Mouse (Mus musculus): ENCODE data around the gene Ankrd6. TPM values are rescaled to one million over a fixed set of nuclear protein-coding genes. Genes with fewer than 3 reads are reported as not detected.
A peak's percentile ranks its signal among the peaks of the same experiment; 100 is the strongest.

Ankrd6 gene
- total RNA-seq, 2 experiments from 2014 or later, result 39.6 TPM

DNA sequence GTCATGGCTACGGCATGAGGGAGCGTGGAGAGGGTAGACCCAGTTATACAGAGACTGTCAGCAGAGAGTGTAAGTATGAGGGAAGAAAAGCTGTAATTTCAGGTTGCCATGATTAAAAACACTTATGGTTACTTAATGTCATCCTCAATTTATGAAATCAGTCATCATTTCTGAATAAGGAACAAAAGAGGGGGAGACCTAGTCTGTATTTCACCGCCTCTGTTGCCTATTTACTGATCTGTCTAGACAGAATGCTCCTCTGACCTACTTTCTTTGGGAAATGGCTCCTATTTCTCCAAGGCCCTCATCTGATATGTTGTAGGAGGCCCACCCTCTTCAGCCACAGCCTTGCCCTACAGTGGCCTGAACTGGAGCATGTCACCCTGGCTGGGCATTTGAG lies 130.0 kb downstream of the Ankrd6 start:
- DNase-seq (ENCODE audit: low spot score in 2 of 2), result no peak
- TF ChIP-seq CTCF (conservative IDR thresholded peaks at IDR 0.05), result no peak
- Histone ChIP-seq H3K4me3 (no peak overlapping the region), H3K27ac (no peak overlapping the region)

DNA sequence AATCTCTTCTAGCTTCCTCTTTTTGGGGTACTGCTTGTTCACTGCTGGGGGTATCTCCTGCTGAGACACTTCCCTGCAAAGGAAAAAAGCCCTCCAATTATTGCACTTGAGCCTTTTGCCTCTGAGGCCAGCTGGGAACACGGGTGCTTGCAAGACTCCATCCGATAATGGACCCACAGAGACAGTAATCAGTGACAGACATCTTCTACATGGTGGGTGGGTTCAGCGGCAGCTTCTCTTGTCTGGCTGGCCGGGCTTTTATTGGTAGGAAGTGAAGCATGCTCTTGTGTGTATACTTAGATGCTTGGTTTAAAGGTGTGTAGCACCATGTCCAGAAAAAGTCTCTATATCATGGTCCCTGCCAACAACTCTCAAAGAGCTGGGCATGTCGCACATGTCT lies 133.2 kb downstream of the Ankrd6 start:
- DNase-seq (ENCODE audit: low spot score in 2 of 2), result no peak
- Histone ChIP-seq H3K4me3 (no peak overlapping the region), H3K27ac (no peak overlapping the region)
- no peak for TF ChIP-seq CTCF (conservative IDR thresholded peaks at IDR 0.05)

DNA sequence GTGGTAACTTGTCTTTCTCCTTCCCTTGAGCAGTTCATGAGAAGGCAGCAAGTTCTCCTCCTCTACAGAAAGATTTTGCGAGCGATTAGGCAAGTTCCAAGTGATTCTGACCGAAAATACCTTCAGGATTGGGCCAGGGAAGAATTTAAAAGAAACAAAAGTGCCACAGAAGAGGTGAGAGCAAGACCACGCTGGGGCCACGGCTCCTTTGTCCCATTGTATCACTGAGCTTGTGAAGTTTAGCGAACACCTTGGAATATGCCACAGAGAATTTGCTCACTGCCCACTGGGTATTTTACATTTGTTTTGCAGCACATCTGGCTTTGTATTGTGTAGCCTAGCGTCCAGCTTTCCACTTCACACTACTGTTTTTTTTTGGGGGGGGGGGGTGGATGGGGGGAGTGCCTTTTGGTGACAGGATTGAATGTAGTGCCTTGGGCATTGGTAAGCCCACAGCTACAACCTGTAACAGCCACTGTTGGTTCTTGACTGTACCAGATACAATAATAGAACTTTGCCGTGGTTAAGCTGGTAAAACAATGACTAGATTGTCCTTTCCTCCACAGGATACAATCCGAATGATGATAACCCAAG lies 150.0 kb downstream of the Ankrd6 start:
- Histone ChIP-seq H3K27ac (peak overlapping the region; percentile 98), H3K4me3 (peak overlapping the region; percentile 81)
- no peak for TF ChIP-seq CTCF (conservative IDR thresholded peaks at IDR 0.05)
- DNase-seq (ENCODE audit: low spot score in 2 of 2), result no peak

DNA sequence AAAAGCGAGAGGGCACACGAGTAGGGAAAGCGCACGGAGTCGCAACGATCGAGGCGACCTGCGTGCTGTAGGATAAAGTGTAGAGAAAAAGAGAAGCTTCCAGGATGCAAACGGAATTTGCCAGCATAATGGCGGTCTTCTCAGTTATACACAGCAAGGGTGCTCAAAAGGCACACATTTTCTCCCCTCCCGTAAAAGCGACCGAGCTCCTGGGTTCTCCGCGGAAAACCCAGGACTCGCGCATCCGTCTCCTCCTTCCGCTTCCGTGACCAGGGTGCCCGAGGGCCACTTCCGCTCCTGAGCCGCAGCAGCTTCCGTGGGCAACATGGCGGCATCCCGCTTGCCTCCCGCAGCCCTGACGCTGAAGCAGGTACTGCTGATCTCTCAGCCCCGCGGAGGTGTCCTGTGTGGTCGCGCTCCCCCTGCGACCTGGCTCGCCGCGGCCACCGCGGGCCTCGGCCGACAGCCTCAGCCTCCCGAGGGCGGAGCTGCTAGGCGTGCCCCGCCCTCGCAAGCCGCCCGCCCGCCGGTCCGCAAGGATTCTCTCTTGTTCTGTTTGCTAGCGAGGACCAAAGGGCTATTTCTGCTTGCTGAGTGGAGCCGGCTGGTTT lies 150.6 kb downstream of the Ankrd6 start, which contains the start of gene Lyrm2:
TSS of gene Lyrm2 (plus strand) at position 288 of the 611 bp plus-strand sequence.
- peak; percentile 78 for DNase-seq (ENCODE audit: low spot score in 2 of 2)
- peak within 1 kb of the TSS; percentile 81 for H3K4me3 ChIP-seq
- no peak for TF ChIP-seq CTCF (conservative IDR thresholded peaks at IDR 0.05)
- H3K27ac ChIP-seq, result peak within 1 kb of the TSS; percentile 98

DNA sequence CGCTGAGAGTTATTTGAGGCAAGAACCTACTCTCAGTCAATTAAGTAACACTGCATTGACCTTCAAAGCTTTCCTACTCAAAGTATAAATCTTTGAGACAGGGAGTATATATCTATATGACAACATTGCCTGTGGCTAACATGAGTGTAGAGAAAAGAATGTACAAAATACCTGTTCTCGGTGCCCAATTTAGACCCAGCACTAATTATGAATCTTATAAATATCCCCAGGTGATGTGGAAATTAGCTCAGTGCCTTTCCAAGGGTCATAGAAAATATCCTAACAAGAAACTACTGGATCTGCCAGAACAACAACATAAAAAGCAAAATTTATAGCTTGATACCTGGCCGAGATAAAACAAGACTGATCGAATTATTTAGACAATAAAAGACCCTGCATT lies 151.7 kb downstream of the Ankrd6 start:
- TF ChIP-seq CTCF (conservative IDR thresholded peaks at IDR 0.05), result no peak
- no peak overlapping the region for H3K27ac ChIP-seq
- H3K4me3 ChIP-seq, result no peak overlapping the region
- no peak for DNase-seq (ENCODE audit: low spot score in 2 of 2)

DNA sequence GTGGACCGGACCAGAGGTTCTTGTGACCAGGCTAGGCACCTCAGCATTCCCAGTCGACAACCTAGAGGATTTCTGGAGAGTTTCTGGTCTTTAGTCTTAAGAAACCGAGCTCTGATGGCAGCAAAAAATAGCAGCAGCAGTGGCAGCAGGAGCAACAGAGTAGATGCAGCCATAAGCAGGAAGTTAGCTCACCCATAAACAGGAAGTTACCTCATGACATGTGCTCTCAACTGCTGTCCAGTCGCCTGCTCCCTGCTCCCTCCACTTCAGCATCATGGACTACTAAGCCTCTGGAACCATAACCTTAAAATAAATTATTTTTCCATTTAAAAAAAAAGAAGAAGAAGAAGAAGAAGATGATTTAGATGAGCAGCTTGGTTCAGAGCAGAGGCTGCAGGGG lies 161.6 kb downstream of the Ankrd6 start:
- no peak overlapping the region for H3K27ac ChIP-seq
- no peak for DNase-seq (ENCODE audit: low spot score in 2 of 2)
- no peak for TF ChIP-seq CTCF (conservative IDR thresholded peaks at IDR 0.05)
- no peak overlapping the region for H3K4me3 ChIP-seq

DNA sequence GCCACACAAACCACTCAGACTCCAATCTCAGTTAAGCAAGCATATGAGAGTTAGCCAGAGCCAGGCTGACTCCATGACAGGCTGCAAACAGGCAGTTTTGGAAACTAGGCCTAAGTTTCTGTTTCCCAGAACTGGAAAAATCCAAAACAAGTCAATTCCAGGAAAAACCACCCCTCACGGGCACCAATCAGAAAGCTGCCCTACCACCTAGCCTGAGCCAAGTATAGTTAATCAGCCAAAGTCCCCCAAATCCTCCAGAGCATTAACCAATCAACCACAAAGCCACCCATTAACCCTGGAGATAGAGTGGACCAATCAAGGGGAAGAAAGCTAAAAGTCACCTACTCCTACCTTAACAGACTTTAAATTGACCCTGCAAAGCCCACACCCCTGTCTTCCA lies 163.5 kb downstream of the Ankrd6 start:
- no peak for DNase-seq (ENCODE audit: low spot score in 2 of 2)

DNA sequence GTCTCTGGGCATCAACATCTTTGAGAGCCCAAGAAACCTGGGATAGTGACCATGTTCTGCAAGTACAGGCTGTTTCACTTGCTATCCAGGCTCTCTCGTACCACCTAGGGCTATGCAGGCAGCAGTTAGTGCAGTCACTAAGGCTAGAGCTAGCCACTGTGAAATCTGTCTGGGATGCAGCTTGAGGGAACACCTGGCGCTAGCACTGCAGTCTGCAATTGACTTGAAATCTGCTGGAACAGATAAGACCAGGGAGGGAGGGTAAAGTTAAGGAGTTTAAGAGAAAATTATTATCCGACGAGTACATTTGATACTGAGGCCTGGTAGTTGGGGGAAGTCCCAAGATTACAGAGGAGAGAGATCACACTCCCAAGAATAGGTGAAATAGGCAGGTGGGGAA lies 170.6 kb downstream of the Ankrd6 start:
- Histone ChIP-seq H3K27ac (no peak overlapping the region), H3K4me3 (no peak overlapping the region)
- no peak for DNase-seq (ENCODE audit: low spot score in 2 of 2)
- TF ChIP-seq CTCF (conservative IDR thresholded peaks at IDR 0.05), result no peak

More for the DNA sequence above, 163.5 kb downstream of the Ankrd6 start:
- Histone ChIP-seq H3K4me3 (no peak overlapping the region), H3K27ac (no peak overlapping the region)
- no peak for TF ChIP-seq CTCF (conservative IDR thresholded peaks at IDR 0.05)

DNA sequence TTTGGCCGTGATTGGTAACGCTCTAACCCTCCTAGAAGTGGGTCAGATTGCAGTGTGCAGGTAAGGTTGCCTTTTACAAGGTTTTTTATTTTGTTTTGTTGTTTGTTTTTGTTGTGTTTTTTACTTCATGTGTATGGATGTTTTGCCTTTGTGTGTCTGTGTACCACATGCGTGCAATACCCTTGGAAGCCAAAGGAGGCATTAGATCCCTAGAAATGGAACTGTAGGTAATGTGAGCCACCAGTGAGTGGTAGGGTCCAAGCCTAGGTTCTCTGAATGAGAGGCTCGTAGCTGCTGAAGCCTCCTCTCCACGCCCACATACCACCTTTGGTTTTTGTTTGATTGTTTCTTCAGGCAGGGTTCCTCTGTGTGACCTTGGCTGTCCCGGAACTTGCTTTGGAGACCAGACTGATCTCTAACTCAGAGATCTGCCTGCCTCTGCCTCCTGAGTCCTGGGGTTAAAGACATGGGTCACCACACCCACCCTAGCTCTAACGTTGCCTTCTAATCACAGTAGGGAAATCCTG lies 180.3 kb downstream of the Ankrd6 start:
- Histone ChIP-seq H3K27ac (no peak overlapping the region), H3K4me3 (no peak overlapping the region)
- DNase-seq (ENCODE audit: low spot score in 2 of 2), result no peak
- TF ChIP-seq CTCF (conservative IDR thresholded peaks at IDR 0.05), result peak; percentile 50

DNA sequence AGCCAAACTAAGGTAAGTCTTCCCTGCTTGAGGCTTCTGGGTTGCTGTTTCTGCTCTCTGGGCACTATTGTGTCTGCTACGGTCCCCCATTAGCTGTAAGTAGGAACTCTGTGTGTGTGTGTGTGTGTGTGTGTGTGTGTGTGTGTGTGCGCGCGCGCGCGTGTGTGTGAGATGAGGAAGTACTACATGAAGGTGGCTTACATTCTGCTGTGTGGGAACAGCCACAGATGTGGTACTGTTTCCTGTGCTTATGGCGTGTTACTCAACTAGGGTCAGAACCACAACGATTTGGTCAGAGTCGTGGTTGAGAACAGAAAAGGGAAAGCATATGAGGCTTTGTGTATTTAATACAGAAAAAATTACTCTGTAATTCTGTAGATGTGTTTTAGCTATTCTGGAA lies 182.6 kb downstream of the Ankrd6 start:
- Histone ChIP-seq H3K27ac (no peak overlapping the region), H3K4me3 (no peak overlapping the region)
- DNase-seq (ENCODE audit: low spot score in 2 of 2), result no peak
- TF ChIP-seq CTCF (conservative IDR thresholded peaks at IDR 0.05), result no peak

DNA sequence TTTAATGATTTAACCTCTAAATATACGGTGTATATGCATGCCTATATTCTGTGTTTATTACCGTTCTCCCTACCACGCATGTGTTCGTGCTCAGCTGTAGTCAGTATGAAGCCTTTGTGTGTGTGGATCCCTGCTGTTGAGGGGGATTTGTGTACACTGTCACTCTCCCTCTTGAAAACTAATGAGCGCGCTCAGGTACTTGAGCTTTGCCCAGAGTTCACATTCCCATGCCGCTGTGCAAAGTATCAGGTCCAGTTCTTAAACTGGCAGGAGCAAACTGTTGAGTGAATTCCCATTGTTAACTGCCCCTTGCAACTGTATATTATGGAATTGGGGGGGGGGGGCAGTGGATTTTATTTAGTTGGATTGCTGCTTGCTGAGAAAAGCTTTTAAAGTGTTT lies 183.2 kb downstream of the Ankrd6 start:
- H3K4me3 ChIP-seq, result no peak overlapping the region
- no peak for DNase-seq (ENCODE audit: low spot score in 2 of 2)
- no peak for TF ChIP-seq CTCF (conservative IDR thresholded peaks at IDR 0.05)
- H3K27ac ChIP-seq, result no peak overlapping the region

DNA sequence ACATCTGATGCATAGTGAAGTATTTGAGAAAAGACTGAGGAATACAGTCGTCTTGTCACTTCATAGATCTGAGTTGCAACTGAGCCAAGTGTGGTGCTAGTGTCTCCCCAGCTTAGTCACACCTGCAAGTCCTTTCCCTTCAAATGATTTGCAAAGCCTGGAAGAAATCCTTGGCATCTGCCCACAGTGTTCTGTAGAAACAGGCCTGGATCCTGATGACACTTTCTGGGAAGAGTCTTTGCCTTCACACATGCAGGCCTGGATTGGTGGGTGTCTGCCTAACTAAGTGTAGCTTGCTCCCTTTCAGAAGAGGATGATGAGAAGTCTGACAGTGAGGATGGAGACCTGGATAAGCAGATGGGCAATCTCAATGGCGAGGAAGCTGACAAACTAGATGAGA lies 193.2 kb downstream of the Ankrd6 start:
- peak in 1 of 2 experiments; percentile 8 for DNase-seq (ENCODE audit: low spot score in 2 of 2)
- TF ChIP-seq CTCF (conservative IDR thresholded peaks at IDR 0.05), result no peak
- Histone ChIP-seq H3K27ac (no peak overlapping the region), H3K4me3 (no peak overlapping the region)

Other genes starting within 250 kb of the Ankrd6 start
- gene Lyrm2, start 150.6 kb downstream of the Ankrd6 start, total RNA-seq (2021), result 10 to 100 TPM; 37.4 to 39.8 TPM
- 10 to 100 TPM; 62.1 to 68.2 TPM for gene Rragd, start 32.2 kb upstream of the Ankrd6 start, total RNA-seq (2021)
- gene Ube2j1, start 80.6 kb upstream of the Ankrd6 start, total RNA-seq (2021), result 10 to 100 TPM; 93.4 to 94.8 TPM
- under 1 TPM; 0.32 to 0.72 TPM for gene Gabrr2, start 112.2 kb upstream of the Ankrd6 start, total RNA-seq (2021)
- not detected for gene Gabrr1, start 181.7 kb upstream of the Ankrd6 start, total RNA-seq (2021)
- gene Pm20d2, start 238.9 kb upstream of the Ankrd6 start, total RNA-seq (2021), result 10 to 100 TPM; 10.6 to 10.9 TPM

All from layer of hippocampus, adult 2 months (tissue).